Mouse (Mus musculus): ENCODE results near the gene Gm45521. TPM values are rescaled to one million over a fixed set of nuclear protein-coding genes. Genes with fewer than 3 reads are reported as not detected.

Gm45521 gene
- total RNA-seq (2021) = not detected
- long read RNA-seq, experiment 1 = 0 reads
- long read RNA-seq, experiment 2 = 0 reads

GRCm38 (mm10) chr14:7957049-7957448, at the start of gene Gm45521:
Gm45521 (plus strand) TSS chr14:7957288.
- DNase-seq = no peak

DNA sequence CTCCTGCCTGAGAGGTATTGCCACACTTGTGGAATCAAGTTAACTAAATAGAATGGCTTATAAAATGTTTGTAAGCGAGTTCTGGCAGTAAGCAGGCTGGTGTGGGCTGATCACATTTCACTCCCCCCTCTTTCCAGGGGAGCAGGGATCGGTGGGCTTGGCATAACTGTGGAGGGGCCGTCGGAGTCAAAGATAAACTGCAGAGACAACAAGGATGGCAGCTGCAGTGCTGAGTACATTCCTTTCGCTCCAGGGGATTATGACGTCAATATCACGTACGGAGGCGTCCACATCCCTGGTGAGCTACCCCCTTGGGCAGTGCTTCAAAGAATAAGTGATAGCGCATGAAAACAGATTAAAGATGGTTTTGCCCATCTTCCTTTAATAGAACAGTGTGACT, 47.6 kb upstream of the Gm45521 start:
- no peak for DNase-seq

DNA sequence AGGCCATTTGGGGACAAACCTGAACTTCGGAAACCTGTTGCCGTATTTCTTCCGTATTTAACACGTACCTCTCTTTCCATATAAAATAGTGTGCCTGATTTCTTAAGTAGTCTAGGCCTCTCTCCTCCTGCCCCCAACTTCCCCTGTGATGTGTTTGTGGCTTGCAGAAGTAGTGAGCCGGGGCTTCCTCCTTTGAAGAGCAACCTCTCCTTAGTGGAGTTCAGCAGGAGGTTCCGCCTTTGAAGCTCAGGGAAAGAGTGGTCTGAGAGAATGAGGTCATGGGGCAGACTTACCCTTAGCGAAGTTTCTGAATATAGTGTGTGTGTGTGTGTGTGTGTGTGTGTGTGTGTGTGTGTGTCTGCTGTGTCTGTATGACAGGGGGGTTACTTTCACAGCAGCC, 43.2 kb upstream of the Gm45521 start:
- no peak for DNase-seq

- no peak for DNase-seq
Measured at GRCm38 (mm10) chr14:7914461-7914860, 42.6 kb upstream of the Gm45521 start.

GRCm38 (mm10) chr14:7918150-7918991, 38.7 kb upstream of the Gm45521 start:
- DNase-seq = no peak

DNA sequence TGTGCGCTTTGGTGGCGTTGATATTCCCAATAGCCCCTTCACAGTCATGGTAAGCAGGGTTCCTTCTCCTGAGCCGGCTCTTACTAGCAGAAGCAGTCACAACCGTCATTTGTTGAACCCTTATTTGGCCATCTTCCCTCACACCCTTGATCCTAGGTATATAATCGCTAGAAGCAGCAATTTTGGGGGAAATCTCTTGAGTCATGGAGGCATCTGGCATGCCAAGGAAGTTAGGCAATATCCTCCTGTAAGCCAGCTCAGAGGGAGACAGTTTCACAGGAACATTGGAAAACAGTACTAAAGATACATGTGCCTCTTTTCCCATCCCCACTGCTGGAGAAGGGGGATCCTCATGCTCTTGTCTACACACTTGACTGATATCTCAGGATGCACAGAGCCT, 37.8 kb upstream of the Gm45521 start:
- DNase-seq = no peak

DNA sequence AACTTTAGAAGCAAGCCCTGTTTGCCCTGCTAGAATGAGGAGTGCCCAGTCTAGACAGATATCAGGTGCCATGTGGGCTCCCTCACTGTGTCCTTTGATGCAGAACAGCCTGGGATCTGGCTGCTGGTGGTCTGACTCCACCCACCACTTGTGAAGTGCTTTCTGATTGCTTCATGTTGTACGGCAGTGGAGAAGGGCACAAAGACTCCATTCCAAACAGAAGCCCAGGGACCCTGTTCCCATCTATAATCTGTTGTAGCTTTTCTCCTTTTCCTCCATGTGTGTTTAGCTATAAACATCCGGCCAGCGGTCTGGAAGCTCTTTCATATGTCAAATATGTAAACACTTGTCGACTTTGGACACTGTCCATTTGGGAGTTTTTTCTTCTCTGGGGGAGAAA, 37.2 kb upstream of the Gm45521 start:
- no peak for DNase-seq

DNA sequence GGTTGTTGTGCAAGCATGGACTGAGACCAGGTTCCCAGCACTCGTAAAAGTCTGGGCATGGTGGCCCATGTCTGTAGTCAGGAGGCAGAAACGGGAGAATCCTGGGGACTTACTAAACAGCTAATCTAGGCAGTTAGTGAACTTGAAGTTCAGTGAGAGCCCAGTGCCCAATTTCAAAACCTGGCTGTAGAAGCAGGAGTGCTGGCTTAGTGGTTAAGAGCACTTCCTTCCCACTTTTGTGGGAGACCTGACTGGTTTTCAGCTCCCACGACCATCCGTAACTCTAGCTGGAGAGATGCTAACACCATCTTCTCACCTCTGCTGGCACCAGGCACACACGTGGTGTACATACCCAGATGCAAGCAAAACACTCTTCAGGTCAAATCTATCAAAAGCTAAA, 35.6 kb upstream of the Gm45521 start:
- DNase-seq = no peak

GRCm38 (mm10) chr14:7923635-7924034, 33.5 kb upstream of the Gm45521 start:
- DNase-seq = no peak

DNA sequence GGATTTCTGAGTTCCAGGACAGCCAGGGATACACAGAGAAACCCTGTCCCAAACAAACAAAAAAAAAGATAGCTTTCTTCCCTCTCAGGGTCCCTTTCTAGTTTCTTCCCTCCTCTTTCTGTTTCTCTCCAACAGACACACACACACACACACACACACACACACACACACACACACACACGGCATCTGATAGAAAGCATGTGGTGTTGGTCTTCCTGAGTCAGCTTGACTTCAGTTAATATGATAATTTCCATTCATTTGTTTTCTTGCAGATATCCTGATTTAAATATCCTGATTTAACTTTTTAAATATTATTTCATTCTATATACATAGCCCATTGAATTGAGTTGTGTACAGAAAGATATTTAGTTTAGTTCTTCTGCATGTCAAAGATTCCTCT, 28.7 kb upstream of the Gm45521 start:
- DNase-seq = no peak

DNA sequence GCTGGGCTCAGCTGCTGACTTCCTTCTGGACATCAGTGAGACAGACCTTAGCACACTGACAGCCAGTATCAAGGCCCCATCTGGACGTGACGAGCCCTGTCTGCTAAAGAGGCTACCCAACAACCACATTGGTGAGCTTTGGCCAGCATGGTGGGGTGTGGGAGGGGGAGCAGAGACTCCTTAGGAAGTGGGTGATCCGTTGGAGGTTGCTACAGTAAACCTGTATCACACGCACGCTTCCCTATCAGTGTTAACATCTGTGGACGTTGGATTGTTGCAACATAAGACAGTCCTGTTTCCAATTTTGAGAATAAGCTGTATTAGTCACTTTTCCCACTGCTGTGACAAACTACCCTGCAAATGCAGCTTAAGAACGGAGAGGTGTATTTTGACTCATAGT, 28.1 kb upstream of the Gm45521 start:
- no peak for DNase-seq

DNA sequence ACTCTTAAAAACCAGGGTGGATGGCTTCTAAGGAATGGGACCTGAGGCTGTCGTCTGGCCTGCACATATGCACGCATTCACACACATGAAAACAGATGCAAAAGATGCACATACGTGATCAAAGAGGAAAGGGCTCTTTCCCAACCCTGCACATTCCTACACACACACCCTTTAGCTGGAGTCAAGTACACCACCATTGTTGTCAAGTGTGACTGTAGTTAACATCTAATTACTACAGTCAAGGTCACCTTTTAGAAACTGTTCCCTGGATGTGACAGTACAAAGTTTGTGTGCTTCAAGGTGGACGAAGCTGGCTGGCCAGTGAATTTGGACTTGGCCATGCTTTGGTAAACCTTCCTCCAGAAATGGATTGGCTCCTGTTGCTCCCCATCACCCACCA, 24.9 kb upstream of the Gm45521 start:
- no peak for DNase-seq

GRCm38 (mm10) chr14:7934166-7934565, 22.9 kb upstream of the Gm45521 start:
- DNase-seq = no peak

- no peak for DNase-seq
Measured at GRCm38 (mm10) chr14:7937052-7937630, 19.9 kb upstream of the Gm45521 start.

- no peak for DNase-seq
Measured at GRCm38 (mm10) chr14:7938809-7939784, 18.0 kb upstream of the Gm45521 start.

DNA sequence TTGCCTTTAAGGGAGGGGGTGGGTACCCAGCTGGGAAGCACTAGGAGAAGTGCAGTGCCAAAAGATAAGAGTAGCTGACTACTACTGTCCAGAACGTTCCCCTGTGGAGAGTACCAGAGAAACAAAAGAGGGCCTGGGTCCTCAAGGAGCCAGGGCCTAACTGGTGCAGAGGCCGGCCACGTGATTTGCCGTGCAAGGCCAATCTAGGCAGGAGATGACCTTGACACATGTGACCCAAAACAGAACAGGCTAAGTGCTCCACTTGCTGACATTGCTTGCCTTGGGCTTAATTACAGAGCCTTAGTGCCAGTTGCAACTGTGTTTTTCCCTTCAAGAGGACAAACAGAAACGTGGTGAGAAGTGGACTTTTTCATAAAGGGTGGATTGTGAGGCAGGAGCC, 15.7 kb upstream of the Gm45521 start:
- no peak for DNase-seq

- peak; percentile 30 for DNase-seq
Measured at GRCm38 (mm10) chr14:7943101-7943800, 13.8 kb upstream of the Gm45521 start.

- peak; percentile 29 for DNase-seq
Measured at GRCm38 (mm10) chr14:7943801-7944135, 13.3 kb upstream of the Gm45521 start.

DNA sequence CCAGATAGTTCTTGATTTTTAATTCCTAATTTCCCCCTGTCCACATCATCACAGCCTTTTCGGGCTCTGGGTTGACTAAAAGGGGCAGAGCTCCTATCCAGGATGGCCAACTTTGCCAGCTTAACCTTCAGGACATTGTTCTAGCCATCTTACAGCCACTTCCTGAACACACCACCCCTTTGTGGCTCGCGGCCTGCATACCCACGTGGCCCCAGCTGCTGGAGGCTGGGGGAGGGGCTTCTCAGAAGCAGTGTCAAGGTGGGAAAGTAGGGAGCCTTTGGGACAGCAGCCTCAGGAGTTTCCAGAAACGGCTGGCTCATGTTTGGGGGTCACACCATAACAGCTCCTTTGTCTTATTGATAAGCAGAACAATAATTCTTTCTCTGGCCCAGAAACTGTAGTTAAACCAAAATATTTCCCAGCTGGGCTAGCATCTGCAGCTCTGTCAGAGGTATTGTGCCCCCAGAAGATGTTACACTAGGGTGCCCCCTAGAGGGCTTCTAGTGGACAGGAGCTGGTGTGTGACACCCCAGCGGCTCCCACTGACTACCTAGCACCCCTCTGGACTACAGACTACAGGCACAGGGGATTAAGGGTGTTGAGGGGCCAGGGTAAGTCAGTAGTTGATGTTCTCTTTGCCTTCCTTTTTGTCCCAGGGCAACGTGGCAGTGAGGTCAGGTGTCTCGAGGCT, 12.6 kb upstream of the Gm45521 start:
- no peak for DNase-seq

GRCm38 (mm10) chr14:7945261-7945660, 11.8 kb upstream of the Gm45521 start:
- DNase-seq = no peak

DNA sequence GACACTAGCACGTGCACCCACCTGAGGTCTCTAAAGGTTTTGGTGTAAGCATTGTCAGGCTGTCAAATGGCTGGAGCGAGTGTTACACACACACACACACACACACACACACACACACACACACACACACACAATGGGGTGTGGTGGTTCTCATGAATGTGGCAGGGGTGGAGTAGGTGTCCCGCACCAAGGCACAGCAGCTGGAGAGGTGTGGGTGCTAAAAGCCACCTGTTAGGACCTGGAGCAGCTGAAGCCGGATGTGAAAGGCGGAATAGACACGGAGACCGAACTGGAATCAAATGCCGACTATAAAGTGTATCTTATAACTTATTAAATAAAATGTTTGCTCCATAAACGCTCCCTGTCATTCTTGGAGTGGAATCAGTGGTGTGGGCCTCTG, 5.9 kb upstream of the Gm45521 start:
- no peak for DNase-seq
